Mouse (Mus musculus) T-cell, adult 2 months (primary cell): ENCODE measurements around the gene Gm11127.
"Not testable (repeated sequence)": the region's sequence is repeated elsewhere in the genome, so short reads cannot be mapped to it uniquely, and the experiment has no call there.

Experiments
- DNase-seq: peaks from one replicate; pipeline ENCODE4 v3.0.0; 2022; ENCODE audit warnings: low spot score

The Gm11127 gene

DNA sequence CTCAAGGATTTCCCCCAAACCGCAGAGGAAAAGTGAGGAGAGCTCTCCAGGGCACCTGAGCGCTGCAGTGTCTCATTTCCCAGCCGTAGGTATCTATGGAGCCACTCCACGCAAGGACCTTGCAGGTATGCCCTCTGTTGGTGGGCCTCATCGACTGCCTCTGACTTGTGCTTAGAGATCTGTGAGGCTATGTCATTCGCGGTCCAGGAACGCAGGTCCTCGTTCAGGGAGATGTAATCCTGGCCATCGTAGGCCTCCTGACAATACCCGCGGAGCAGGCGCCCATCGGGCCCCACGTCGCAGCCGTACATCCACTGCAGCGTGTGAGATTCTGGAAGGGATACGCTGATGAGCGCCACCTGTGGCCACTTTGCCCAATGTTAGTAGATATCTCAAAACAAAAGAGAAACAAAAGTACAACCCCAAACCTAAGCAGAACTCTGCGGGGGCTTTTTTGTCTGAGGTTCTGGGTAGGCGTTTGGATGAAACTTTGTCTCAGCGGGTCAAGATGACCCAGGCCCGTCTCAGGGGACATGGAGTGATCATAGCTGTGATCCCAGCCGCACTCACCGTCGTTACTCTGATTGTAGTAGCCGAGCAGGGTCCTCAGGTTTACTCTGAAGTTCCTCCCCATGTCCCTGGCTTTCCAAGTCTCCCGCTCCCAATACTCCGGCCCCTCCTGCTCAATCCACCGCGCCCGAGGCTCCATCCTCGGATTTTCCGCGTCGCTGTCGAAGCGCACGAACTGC is 26.4 kb downstream of the Gm11127 start:
- DNase-seq: peak; percentile 74

DNA sequence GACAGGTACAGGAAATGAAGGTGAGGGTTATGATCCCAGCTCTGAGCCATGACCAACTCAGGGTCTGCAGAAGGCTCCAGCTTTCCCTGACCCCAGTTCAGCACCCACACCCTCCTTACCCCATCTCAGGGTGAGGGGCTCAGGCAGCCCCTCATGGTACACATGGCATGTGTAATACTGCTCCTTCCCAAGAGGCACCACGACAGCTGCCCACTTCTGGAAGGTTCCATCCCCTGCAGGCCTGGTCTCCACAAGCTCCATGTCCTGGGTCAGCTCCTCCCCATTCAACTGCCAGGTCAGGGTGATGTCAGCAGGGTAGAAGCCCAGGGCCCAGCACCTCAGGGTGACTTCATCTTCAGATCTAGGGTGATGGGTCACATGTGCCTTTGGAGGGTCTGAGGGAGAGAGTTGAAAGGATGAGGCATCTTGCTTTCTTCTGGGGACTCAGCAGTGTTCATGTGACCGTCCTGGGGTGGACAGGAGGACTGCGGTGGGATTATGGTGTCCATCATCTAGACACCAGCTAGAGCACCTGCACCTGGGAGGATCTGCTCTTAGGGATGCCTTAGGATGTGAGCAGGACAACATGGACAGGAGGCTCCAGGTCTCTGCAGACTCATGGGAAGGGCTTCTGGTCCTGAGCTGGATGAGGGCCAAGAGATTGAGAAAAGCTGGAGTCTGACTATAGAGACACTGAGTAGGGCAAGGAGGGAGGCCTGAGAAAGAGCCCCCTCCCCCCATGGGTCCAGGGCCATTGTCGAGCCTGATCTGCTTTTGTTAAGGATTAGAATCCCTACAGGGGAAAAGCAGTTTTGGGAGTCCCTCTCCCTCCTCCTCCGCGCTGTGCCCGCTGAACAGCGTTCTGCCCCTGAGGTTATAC is 27.2 kb downstream of the Gm11127 start:
- DNase-seq: not testable (repeated sequence)

DNA sequence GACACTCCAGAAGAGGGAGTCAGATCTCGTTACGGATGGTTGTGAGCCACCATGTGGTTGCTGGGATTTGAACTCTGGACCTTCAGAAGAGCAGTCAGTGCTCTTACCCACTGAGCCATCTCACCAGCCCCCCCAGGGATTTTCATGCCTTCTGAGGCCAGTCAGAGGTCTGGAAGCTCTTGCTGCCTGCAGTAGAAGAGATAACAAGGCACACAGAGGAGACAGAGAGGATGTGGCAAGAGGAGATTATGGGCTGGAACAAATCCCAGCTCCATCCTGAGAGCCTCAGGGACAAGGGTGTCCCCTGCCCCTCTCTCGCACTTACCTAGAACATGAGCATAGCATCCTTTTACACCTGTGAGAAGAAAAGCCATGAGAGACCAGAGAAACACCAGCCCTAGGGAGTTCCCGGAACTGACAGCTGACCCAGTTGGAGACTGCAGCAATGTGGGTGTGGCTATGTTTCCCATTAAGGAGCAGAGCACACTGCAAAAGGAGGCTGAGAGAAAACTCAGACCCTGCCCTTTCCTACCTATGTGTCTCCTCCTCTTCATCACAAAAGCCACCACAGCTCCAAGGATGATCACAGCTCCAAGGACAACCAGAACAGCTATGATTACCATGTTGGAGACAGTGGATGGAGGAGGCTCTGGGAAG is 28.0 kb downstream of the Gm11127 start:
- not testable (repeated sequence) for DNase-seq

DNA sequence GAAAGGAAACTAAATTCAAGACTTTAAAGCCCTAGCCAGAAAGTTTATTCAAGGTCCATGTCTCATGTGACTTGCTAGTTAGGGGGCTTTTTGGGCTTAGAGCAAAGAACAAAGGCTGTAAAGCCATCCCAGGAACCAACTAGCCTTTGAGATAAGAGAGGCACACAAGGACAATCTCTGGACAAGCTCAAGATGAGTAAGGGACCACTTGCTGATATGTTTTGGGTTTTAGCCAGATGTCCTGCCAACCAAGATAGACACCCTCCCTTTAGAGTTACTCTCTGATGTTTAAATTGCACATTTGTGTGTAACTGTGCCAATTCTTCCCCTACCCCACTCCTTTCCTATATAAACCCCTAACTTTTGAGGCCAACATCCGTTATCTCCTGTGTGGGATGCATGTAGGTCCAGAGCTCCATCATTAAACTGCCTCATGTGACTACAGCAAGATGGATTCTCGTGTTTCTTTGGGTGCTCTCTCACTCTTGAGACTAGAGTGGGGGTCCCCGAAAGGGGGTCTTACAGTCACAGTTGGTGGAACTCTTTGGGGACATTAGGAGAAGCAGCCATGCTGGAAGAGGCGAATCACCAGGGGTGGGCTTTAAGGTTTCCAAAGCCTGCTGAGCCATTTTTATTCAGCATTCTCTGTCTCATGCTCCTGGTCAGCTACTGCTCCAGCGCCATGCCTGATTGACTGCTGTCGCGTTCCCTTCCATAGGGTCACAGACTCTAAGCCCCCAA is 29.1 kb downstream of the Gm11127 start:
- no peak for DNase-seq

DNA sequence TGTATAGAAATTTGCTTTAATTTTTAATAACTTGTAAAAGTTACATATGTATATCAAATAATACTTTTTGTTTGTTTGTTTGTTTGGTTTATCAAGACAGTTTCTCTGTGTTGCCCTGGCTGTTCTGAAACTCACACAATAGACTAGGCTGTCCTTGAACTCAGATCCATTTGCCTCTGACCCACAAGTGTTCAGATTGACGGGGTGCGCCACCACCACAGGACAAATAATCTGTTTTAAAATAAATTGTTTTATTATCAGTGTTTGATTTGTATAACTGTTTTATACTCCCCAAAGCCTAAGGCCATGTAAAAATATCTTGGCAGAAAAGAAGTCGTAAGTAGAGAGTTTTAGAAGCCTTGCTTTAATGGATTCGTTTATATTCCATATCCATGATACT is 30.5 kb downstream of the Gm11127 start:
- no peak for DNase-seq

DNA sequence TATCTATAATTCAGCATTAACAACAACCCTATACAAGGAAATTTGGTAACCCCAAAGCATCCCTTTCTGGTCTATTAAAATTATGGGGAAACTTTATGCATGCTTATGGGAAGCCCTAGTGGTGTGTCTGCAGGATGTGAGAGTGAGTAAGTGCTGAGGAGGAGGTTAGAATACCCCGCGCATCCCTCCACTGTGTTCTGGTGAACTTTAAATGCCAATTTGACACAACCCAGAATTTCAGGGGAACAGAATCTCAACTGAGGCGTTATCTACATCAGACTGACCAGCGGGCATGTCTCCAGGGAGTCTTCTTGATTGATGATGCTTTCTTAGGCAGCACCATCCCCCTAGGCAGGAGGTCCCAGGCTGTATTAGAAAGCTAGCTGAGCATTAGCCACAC is 32.3 kb downstream of the Gm11127 start:
- DNase-seq: no peak

DNA sequence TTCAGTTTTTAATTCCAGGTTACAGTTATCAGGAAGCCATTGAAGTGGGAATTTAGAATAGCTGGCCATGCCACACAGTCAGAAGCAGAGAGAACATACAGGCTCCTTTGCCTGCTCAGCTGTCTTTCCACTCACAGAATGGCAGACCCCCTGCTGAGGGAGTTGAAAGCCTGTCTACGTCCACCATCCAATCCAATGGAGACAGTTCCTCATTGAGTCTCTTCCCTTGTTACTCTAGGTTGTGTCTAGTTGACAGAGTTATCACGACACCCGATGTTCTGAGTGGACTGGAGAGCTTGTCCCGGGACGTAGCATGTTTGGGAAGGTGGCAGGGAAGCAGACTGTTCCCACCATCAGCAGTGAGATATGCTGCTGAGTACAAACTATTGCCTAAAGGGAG is 33.0 kb downstream of the Gm11127 start:
- DNase-seq: no peak

DNA sequence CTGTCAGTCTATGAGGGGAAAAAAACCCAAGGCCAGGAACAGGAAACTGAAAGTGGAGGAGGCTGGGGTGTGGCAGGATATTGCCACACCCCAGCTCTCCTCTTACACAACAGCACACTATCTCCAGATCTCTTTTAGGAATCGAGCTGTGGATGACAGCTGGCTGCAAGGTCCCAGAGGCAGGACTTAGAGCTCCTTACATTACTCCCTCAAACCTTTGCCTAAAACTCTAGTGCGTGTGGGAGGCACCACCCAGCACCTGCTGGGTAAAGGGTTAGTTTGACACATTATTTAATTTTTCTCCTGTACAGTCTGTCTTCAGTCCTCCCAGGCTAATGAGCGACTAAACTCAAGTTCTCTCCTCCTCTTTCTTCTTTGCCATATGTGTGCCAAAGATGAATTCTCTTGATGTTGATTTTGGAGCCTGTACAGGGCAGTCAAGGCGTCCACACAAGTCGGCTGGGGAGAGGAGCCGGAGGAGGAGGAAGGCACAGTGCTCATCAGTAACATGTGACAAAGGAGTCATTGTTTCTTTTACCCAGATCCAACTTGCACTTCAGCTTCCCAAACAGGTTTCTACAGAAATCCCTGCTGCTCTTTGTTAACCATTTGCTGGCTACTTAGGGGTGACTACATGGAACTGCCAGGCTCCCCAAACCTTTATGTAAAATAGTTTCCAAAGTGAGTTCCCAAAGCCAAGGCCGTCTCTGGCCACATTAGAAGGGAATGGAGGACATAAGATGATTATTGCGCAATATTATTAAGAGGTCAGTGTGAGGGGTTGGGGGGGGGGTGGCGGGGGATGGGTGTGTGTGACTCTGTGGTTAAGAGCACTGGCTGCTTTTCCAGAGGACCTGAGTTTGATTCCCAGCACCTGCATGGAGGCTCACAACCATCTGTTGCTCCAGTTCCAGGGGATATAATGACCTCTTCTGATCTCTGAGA is 34.2 kb downstream of the Gm11127 start:
- DNase-seq: peak; percentile 36

DNA sequence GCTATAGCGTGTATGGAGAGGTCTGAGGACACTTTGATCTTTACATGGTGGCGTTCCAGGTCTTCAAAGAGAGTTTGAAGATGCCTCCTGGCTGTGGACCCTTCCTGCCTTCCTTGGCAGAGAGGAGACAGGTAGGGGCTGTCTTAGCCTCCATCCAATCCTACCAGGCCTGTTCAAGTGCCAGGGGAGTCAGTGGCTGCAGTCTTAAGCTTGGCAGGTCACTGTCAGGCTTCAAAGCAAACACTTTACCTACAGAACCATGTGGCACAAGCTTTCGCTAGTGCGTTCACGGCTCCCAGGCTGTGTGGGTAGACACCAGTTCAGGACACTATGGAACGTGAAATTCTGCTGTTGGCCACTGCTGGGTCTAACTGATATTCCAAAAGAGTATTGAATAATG is 35.2 kb downstream of the Gm11127 start:
- no peak for DNase-seq

DNA sequence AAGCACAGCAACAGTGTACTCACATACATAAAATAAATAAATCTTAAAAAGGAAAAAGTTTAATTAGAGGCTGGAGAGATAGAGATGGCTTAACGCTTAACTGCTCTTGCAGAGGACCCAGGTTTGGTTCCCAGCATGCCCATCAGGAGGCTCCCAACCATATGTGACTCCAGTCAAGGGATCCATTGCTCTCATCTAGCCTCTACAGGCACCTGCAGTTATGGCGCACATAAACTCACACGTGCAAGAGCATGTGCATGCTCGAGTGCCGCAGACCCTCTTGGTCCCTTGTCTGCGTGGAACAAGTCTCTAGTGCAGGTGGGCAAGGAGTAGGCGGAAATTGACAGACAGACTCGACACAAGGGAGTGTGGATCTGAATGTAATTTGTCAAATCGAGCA is 36.1 kb downstream of the Gm11127 start:
- no peak for DNase-seq

DNA sequence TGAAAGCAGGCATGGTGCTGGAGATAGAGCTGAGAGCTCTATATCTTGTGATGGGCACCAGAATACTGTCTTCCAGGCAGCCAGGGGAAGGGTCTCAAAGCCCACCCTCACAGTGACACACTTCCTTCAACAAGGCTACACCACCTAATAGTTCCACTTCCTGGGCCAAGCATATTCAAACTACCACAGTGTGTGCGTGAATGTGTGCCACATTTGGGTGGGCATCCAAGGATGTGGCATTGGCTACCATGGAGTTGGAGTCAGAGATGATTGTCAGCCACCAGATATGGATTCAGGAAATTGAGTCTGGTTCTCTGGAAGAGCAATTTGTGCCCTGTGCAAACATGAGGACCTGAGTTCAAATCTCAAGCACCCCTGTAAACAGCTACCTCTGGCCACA is 36.9 kb downstream of the Gm11127 start:
- DNase-seq: no peak

DNA sequence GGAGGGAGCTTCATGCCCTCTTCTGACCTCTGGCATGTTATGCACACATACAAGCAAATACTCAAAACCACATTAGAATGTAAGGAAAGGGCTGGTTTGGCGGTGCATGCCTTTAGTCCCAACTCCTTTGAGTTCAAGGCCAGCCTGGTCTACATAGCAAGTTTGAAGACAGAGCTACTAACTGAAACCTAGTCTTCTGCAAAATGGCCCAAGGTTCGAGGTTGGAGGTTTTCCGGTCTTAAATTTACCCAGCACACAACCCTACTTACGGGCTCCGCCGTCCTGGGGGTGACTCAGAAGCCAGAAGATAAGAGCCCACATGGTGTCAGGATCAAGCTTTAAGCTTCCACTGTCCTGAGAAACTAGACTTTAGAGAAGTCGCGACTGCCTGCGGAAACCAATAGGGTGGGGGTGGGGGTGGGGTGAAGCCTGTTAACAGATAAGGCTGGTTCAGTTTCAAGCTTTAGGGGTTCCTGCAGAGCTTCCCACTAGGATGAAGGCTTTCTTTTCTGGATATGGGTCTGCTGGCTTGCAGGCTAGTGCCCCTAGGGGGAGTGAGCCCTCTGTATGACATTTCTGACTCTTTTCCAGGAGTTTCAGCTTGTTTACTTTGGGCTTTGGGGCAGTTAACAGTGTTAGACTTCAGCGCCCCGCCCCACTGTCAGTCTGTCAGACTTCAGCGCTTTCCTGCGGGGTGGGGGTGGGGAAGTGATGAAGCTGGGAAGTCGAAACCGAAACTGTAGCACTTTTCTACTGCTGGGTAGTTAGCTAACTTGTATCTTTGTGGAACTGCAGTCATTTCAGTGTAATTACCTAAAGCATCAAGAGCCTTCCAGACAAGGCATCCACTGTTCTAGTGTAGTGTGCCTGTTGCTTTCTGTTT is 37.7 kb downstream of the Gm11127 start, which contains the start of gene H2-T24:
TSS of gene H2-T24 (minus strand) at position 370 of the 883 bp plus-strand sequence.
- DNase-seq: peak; percentile 83

DNA sequence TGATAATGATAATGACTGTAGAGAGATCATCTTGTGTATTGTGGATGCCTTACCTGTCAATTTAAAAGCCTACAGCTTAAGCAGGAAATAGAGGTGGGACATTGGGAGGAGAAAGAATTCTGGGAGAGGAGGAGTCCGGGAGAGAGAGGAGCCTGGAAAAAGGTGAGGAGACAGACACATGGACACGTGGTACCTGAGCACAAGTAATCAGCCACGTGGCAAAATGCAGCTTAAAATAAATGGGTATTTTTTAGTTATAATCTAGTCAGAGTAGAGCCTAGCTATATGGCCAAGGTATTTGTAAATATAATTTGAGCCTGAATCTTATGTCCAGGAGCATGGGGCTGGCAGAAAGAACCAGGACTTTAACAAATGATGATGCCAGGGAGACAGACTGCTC is 38.7 kb downstream of the Gm11127 start:
- DNase-seq: no peak

DNA sequence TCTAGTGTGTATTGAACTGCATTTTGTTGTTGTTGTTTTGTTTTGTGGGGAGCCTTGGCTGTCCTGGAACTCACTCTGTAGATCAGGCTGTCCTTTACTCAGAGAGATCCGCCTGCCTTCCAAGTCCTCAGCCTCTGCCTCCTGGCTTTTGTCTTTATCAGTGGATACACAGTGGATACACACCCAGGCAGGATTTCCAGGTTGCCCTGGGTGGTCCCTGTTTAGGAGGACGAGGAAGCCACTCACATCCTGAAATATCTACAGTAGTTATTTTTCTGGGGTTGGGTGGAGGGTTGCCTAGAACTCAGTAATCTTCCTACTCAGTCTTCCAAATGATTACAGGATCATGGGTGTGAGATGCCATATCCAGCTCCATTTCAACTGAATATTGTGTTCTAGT is 39.2 kb downstream of the Gm11127 start:
- DNase-seq: no peak

DNA sequence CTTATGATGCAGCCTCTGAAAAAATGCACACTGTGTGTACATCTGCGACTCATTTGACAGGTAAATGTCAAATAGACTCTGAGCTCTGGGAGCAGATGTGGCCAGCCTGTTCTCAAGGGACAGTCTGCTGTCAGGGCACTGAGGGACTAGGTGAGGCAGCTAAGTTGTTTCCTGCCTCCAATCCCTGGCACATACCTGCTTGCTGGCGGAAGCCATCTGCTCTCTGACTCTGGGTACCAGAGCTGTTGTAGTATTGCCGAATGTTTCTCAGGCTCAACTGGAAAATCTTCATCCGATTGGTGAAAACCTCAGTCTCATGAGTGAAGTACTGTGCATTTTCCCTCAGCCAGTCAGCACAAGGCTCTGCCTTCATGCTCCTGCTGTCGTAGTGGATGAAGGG is 41.1 kb downstream of the Gm11127 start:
- no peak for DNase-seq

DNA sequence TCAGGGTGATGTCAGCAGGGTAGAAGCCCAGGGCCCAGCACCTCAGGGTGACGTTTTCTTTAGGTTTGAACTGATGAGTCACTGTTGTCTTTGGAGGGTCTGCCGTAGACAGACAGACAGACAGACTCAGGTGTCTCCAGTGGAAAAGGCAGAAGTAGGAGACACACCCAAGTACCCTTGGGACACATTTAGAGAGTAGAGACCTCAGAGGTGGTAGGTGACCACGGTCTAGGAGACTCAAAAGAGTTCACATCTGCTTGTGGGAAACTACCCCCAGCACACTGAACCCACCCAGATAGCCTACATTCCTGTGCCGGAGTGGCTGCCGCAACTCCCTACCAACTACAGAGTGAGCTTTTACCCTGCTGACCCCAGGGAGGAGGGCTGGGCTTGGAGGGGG is 43.2 kb downstream of the Gm11127 start:
- no peak for DNase-seq
